Mouse (Mus musculus) urinary bladder, postnatal 10 days (tissue): ENCODE measurements around the gene Apoa1.

Experiments used
- DNase-seq: peaks from one replicate; pipeline ENCODE4 v3.0.0; 2022; ENCODE audit warnings: low spot score

Apoa1 gene

DNA sequence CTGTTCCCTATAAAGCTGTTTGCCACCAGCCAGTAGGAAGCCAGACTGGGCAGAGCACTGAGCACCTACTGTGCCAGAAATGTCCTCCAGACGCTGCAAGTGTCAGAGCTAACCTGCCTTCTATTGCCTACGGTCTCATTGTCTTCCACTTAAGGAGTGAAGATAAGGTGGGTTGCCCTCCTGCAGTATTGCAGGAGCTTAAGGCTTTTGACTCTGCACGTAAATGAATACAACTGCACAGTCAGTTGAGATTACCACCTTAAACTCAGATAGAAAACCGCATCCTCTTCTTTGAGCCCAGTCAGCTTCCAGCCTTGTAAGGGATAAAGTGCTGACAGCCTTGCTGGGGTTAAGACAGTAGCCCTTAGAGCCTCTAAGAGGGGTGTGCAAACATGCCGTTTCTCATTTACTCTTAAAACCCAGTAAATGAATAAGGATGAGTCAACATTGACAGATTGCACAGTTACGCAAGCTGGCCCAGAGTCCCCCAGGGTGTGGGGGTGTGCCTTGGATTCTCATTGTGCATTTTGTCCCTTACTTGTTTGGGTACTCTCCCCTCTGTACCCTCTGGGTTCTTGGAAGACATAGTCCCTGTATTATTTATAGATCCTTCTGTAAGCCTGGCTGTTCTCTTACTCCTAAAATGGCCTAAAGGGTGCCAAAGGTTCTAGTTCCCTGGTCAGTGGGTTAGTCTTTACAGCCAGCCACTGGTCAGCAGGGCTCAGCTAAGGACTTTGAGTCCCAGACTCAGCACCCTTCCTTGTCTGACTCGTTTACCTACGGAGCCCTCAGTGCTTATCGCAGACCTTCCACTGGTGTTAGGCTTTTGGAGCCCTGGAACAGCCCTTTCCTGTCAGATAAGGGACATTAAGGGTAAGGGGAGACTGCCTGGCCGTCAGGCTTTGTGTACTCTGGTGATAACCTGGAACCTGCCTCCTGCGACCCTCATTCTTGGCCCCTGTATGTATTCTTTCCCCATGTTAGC is 12.8 kb upstream of the Apoa1 start:
- no peak for DNase-seq

DNA sequence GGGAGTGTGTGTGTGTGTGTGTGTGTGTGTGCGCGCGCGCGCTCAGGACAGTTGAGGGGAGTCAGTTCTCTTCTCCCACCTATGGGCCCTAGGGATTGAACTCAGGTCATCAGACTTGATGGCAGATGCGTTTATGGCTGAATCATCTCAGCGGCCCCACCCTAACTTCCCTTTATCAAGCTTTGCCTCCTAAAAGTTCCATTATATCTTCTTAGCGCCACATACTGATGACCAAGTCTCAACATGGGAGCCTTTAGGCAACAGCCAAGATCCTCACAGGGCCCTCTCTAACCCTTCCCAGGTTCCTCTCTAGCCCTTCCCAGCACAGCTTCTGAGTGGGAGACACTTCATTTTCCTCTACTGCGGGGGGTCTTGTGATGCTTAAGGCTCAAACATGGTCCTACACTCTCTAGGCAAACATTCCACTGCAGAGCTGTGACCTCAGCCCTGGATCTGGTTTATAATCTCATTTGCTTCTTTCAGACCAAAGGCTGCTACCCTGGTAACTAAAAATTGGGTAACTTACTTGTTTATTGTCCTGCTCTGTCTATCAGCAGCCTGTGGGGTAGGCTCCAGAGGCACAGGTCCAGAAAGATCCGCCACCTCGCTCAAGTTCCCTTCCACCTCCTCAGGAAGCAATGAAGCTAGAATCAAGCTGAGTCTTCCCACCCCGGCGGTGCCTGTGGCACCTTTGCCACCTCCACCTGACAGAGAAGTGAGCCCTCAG is 11.5 kb upstream of the Apoa1 start:
- DNase-seq, result no peak

DNA sequence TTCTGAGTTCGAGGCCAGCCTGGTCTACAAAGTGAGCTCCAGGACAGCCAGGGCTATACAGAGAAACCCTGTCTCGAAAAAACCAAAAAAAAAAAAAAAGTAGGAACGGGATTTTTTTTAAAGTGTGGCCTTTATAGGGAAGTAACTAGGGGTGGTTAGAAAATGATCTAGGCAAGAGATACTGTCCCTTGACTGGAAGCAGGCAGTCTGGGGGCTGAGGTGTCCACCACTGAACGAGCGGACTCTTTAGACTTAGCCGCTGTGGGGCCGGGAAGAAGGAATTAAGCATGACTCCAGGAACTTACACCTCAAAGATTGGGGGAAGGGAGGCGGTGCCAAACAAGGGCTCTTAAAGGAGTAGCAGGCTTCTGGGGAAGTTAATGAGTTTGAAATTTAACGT is 10.2 kb upstream of the Apoa1 start:
- no peak for DNase-seq

DNA sequence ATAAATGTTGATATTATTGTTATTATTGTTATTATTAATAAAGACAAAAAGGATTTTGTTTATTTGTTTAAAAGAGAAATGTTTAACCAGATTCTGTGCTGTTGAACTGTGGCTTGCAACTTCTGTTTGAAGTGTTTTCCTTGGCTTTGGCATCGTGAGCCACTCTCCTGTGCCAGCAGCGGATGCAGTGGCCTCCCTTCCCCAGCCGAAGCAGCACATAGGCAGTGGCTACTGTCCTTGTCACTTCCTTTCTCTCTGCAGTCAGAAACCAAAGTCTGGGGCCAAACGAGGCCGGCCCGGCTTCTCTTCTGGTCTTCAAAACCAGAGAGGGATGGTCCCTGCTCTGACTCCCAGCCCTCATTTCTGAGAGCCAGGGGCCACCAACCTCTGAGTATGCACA is 5.3 kb upstream of the Apoa1 start:
- no peak for DNase-seq

DNA sequence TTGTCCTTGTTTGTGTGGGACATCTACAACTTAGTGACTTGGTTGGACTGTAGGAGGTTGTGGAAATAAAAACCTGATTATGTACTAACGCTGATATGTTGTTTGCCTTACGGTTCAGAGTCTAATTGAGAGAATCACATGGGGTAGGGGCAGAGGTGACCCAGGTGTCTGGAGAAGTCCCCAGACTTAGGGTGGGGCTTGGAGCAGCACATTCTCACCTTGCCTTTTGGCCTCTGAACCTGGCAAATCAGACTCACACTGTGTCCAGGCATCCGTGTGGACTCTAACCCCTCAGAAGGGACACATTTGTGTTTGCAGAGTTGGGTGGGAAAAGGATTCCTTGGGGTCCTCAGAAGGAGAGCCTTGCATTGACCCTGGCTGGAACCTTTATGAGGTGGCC is 4.3 kb upstream of the Apoa1 start:
- DNase-seq, result no peak

DNA sequence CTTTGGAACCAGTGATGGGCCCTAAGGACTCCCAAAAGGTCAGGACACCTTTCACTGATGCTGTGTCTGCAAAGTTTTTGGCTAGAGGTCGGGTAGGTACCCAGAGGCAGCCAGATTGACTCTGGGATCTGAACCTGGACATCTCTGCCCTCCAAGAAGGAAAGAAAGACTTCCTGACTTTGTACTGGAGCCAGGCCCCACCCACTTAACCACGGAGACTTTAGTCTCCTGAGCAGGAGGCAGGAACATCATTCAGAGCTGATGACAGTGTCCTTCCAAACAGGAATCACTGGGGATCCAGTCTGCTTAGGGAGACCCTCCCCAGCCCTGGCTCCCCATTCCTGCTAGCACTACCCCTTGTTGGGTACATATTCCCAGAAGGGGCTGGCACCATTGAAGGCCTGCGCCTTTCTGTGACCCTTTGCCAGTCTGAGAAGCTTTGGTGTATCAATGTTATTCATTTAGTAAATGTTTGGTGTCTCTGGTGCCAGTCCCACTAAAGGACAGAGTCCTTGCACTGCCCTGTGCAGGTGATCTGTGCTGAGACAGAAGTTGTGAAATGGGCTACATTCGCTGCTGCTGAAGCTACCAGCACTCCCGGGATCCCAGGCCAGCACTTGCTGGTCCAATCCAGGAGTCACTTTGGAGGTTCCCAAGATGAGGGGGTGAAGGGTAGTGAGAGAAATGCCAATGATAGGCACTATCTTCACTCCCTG is 3.3 kb upstream of the Apoa1 start:
- no peak for DNase-seq

DNA sequence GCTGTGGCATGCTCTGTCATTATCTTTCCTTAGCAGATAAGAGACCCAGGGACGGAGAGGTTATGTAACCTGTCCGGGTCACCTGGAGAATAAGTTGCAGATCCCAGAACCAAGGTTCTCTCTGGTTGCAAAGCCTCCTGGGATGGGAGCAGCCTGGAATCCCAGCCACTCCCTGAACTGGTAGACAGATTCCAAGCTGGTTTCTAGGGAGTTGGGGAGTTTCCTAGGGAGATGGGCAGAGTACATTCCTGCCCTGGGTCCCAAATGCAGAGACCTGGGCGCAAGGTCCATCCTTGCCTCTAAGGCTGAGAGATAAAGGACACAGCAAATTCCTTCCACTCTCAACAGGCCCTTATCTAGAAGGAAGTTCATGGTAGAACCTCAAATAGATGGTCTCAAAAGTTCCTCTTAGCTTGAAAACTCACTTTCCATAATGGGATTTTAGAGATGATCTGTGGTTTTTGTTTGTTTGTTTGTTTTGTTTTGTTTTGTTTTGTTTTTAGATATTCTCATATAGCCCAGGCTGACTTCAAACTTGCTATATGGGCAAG is 1.2 kb upstream of the Apoa1 start:
- no peak for DNase-seq

DNA sequence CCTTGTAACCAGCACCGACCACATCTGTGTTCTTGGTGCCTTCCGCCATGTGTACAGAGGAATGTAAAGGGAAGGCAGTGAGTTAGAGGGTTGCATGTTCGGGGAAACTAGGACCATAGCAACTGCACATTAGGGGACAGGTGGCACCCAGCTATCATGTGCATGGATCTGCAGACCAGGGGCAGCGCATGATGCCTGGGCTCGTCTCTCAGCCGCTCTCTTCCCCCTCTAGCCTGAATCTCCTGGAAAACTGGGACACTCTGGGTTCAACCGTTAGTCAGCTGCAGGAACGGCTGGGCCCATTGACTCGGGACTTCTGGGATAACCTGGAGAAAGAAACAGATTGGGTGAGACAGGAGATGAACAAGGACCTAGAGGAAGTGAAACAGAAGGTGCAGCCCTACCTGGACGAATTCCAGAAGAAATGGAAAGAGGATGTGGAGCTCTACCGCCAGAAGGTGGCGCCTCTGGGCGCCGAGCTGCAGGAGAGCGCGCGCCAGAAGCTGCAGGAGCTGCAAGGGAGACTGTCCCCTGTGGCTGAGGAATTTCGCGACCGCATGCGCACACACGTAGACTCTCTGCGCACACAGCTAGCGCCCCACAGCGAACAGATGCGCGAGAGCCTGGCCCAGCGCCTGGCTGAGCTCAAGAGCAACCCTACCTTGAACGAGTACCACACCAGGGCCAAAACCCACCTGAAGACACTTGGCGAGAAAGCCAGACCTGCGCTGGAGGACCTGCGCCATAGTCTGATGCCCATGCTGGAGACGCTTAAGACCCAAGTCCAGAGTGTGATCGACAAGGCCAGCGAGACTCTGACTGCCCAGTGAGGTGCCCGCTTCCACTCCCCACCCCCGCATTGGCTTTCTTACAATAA is 1.4 kb downstream of the Apoa1 start:
- DNase-seq, result peak; percentile 41

DNA sequence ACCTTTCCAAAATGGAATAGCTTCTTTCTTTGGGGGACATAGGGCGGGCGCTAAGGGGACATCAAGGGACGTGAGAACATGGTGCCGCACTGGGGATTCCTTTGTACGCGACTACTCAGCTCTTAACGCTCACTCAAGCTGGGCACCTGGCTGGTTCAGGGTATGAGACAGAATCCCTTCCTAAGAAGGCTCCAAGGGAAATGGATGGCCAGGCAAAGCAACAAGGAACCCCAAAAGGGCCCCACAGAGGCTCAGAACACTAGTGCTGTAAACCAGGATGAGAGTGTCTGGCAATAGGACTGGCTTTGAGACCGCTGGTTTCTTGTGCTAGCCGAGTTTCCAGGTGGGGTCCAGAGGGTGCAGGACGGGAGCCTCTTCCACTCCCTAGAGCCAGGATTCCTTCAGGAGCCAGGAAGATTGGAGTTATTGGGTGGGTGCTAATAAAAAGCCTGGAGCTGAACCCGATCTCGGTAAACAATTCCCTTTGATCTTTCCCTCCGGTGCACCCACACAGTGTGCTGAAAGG is 2.1 kb downstream of the Apoa1 start:
- DNase-seq, result no peak

DNA sequence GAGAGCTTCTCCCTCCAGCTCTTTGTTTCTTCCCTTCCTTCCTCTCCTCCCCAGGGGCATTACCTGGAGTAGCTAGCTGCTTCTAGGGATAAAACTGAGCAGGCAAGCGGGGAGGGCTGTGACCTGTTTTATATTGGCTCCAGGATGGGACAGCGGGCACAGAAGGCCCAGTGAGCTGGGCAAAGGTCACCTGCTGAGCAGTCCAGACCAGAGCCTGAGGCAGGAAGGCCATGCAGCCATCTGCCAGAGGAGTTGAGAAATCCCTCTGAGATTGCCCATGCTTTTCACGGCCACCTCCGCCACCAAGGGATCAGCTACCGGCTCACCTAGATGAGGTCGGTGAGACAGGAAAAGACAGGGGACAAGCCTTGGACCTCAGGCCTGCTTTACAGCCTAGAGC is 6.8 kb downstream of the Apoa1 start:
- DNase-seq, result no peak

DNA sequence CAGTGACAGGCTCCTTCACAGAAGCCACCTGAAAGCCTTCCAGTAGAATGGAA is 7.0 kb downstream of the Apoa1 start, which contains the start of gene Apoc3:
Apoc3 (minus strand) TSS at position 41 of the 53 bp plus-strand sequence.
- DNase-seq, result no peak

DNA sequence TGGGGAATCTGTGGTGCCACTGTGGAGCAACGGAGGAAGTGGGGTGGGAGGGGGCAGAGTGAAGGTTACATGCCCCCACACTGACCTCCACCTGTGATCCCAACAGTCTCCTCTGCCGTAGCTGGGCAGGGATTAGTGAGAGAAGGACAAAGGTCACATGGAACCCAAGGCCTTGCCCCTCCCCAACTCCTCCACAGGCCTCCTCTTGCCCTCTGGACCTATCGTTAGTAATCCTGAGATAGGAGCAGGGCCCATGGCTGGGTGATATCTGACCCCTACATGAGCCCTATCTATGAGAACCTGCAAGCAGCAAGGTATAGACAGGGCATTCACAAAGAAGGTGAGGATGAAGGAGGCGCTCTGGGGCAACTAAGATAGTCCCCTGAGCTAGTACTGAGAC is 7.3 kb downstream of the Apoa1 start:
- no peak for DNase-seq

DNA sequence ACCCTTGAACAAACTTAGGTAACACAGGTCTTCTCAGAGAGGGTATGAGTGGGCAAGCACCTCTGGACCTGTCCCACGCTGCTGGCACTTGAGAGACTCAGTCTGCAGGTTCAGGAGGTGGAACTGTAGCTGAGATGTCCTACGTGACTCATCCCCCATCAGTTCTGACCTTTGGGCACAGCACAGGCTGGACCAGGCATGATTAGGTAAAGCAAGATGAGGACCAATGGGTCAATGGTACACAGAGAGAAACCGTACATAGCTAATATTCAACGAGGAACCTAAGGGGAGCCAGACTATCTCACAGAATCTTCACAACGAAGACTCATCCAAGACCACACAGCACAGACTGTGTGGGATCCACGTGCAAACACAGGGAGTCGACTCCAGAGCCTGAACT is 10.5 kb downstream of the Apoa1 start:
- DNase-seq, result no peak

DNA sequence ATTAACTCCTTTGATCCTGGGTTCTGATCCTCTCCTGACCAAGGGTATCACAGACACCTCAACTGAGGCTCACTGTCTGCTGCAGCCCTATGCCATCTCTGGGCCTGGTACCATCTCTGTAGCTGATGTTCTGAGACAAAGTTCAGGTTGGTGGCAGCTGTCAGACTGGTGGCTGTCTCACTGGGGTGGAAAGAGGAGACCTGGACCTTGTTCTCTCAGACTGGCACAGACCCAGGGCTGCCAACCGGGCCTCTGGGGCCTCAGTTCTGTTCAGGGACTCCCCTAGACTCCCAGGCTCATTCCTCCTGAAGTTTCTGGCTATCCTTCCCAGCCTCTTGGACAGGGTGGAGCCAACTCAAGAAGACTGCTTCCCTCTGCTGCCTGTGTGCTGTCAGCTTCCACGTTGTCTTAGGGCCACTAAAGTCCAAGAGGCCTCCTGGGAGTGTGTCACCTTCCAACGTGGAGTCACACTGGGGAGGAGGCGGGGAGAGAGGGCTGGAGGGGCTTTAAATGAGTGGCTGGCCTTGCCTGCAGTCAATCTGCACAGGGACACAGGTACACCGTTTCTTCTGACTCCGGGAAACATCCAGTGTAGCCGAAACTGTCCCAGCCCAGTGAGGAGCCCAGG is 12.3 kb downstream of the Apoa1 start, which contains the start of gene Apoa4:
Apoa4 (plus strand) TSS at position 171 of the 628 bp plus-strand sequence.
- no peak for DNase-seq

DNA sequence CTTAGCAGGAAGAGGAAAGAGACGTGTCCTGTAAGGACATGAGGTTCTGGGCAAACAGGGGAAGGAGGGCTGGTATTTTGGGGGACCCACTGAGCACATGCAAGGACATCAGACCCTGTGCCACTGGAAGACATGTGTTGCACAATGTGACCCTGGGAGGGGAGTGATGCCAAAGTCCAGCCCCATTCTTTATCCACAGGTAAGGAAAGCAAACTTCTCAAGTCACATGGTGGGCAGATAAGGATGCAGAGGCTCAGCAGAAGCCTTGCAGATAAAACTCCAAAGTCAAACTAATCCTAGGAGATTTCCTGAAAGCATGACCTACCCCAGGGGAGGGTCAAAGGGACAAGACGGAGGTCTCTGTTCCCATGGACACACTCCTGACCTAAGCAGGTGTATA is 13.4 kb downstream of the Apoa1 start:
- DNase-seq, result no peak

DNA sequence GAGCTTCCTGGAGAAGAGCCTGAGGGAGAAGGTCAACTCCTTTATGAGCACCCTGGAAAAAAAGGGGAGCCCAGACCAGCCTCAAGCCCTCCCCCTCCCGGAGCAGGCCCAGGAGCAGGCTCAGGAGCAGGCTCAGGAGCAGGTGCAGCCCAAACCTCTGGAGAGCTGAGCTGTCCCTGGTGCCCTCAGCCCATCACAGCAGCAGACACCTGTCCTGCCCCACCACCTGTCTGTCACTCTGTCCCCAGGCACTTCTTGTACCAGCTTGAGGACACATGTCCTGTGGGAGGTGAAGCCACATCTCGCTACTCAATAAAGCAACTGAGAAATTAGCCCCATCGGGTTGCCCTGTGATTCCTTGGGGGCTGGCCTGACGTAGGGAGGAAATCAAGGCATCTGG is 14.7 kb downstream of the Apoa1 start:
- no peak for DNase-seq

DNA sequence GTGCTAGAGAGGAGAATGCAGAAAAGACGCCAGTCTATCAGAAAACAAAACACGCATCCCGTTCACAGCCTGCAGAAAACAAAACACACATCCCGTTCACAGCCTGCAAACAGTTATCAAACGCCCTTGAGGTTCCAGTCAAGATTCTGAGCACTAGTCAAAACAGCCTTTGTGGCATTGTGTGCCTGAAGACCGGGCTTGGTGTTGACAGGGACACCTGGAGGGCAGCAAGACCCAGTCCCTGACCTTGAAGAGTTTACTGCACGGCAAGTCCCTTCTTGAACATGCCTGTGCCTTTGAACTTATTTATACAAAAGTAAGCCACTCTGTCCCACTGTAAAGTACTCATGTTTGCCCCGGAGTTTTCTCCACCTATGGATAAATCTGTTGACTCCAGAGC is 15.2 kb downstream of the Apoa1 start:
- DNase-seq, result no peak

DNA sequence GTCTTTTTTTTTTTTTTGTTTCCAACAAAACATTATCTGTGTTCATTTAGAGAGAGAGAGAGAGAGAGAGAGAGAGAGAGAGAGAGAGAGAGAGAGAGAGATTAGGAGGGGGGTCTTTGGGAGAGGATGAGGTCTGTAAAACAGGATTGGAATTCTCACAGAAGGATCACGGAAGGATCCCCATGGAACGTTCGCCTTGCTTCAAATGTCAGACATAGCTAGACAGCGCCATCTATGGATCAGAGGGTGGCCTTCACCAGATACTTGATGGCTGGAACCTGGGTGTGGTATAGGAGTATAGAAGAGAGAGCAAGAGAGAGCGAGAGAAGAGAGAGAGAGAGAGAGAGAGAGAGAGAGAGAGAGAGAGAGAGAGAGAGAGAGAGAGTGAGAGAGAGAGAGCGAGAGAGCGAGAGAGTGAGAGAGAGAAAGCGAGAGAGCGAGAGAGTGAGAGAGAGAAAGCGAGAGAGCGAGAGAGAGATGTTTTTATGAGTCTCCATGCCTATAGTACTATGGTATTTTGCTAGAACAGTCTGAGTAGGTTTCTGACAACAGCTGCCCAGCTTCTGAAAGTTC is 18.5 kb downstream of the Apoa1 start:
- DNase-seq, result no peak

DNA sequence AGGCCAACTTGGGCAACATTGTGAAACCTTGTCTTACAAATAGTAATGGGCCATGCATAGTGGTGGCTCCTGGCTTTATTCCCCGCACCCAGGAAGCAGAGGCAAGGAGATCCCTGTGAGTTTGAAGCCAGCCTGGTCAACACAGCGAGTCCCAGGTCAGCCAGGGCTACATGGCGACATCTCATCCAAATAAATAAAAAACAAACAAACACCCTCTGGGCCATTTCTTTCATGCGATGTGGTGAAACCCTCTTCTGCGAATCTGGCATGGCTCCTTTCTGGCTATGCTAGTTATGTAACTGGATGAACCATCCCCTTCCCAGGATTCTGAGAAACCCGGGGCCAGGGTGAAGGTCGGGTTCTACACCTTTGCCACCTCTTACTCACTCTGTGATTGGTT is 27.8 kb downstream of the Apoa1 start:
- DNase-seq, result no peak

DNA sequence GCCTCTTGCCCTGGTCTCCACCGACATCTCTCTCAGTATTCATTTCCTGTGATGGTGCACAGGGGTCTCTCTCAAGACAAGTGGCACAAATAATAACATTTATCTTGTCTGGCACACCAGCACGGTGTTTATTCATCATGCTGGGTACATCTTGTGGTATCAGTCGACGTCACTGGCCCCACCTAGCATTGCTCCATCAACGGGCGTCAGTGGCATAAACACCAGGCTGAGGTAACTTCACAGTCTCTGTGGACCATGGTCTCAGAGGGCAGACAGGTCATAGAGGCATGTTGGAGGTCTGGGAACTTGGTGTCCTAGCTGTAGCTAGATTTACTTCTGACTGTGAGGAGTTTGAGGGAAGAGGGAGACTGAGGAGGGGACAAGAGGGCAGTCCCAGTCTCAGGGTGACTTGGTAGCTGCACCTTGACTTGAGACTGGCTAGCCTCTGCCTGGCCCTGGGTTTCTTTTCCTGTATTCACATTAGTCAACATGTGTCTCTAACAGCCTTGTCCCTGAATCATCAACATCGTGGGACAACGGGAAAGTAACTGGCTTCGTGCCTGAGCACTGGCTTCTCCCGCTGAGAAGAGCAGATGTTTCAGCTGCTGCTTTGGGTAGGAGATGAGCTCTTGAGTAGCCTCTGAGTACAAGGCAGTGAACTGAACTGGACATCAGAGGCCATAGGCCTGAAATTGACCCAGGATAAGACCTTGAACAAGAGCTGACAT is 28.4 kb downstream of the Apoa1 start:
- no peak for DNase-seq
